Mouse (Mus musculus): ENCODE measurements around the gene Tmem198. TPM values are rescaled to one million over a fixed set of nuclear protein-coding genes. Genes with fewer than 3 reads are reported as not detected.

Gene Tmem198
- polyA plus RNA-seq, 1 experiment: 3.6 TPM

DNA sequence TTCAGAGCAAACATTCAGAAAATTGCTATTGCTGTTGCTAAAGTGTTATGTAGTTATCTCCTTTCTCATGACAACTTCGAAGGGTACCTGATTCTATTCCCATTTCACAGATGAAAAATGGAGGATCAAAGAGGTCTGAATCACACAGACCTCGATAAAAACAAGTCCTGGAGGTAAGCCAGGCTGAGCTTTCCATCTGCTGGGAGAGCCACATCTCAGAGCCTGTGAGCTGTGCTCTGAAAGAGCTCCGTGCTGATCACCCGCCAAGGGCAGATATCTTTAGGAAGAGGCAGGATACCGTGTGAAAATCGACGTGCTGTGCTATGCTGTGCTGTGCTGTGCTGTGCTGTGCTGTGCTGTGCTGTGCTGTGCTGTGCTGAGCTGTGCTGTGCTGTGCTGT is 19.0 kb upstream of the Tmem198 start:
- no peak overlapping the region for H3K4me3 ChIP-seq (ENCODE audit: low read depth, low read length)
- peaks cover 5% of the 10 kb centered on the region for H3K4me1 ChIP-seq (ENCODE audit: control insufficient read depth, insufficient read depth, insufficient read length, low read length)
- no peak for TF ChIP-seq CTCF (IDR thresholded peaks at IDR 0.05; ENCODE audit: extremely low read depth, insufficient read length, insufficient replicate concordance, low read depth, low read length)
- no peak for TF ChIP-seq POLR2A (IDR thresholded peaks at IDR 0.05; ENCODE audit: low read depth, low read length)
- 44% methylated on average over 7 of the region's 7 CpGs for WGBS
- no peak overlapping the region for H3K27ac ChIP-seq (ENCODE audit: insufficient read depth, low read depth, low read length)
- H3K36me3 ChIP-seq (ENCODE audit: control insufficient read depth, insufficient read depth, low read length): no peaks in the 10 kb centered on the region
- peaks cover 29% of the 10 kb centered on the region for H3K27me3 ChIP-seq (ENCODE audit: control insufficient read depth, insufficient read depth, low read length)

DNA sequence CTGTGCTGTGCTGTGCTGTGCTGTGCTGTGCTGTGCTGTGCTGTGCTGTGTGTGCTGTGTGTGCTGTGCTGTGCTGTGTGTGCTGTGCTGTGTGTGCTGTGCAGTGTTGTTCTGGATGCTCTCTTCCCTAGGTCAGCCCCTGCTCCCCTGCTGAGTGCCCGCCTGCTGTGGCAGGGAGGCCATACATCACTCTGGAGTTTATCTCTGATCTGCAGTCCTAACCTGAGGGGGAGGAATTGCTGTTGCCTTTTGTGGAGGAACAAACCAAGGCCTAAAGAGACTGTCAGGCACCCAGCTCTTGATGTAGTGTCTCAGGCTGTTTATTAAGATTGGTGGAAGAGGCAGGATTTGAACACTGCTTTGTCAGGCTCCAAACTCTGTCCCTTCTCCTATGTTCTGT is 16.7 kb upstream of the Tmem198 start:
- WGBS: 53% methylated on average over 1 of the region's 1 CpGs

DNA sequence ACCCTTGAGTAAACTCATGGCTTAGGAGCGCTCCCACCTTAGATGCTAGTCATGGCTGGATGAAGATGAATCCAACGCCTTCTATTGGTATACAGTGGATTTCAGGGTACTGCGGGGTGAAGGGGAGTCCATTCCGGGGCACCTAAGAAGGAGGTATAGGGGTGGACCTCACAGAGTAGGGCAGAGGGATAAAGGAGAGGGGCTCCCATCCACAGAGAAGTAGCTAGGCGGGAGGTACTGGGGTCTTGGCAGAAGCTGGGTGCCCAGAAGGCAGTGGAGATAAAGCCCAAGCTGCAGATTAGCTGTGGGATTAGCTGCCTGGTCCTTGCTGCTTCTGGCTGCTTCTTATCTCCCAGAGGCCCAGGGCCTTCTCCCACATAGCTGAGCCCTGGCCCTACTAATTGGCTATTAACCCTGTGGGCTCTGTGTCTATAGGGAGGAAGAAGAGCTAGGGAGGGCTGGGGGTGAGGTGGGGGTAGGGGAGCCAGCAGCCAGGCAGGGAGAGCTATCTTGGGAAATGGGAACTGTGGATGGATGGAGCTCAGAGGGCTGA is 15.6 kb upstream of the Tmem198 start:
- WGBS: 80% methylated on average over 5 of the region's 5 CpGs
- TF ChIP-seq POLR2A (IDR thresholded peaks at IDR 0.05; ENCODE audit: low read depth, low read length) (no peak), CTCF (IDR thresholded peaks at IDR 0.05; ENCODE audit: extremely low read depth, insufficient read length, insufficient replicate concordance, low read depth, low read length) (no peak)
- Histone ChIP-seq H3K36me3 (ENCODE audit: control insufficient read depth, insufficient read depth, low read length) (no peaks in the 10 kb centered on the region), H3K4me1 (ENCODE audit: control insufficient read depth, insufficient read depth, insufficient read length, low read length) (no peaks in the 10 kb centered on the region; the same call in 1 of the 2 replicates), H3K27ac (ENCODE audit: insufficient read depth, low read depth, low read length) (no peak overlapping the region), H3K27me3 (ENCODE audit: control insufficient read depth, insufficient read depth, low read length) (peaks cover 11% of the 10 kb centered on the region; the same call in 1 of the 2 replicates), H3K4me3 (ENCODE audit: low read depth, low read length) (no peak overlapping the region)

More for the DNA sequence above, 16.7 kb upstream of the Tmem198 start:
- TF ChIP-seq CTCF (IDR thresholded peaks at IDR 0.05; ENCODE audit: extremely low read depth, insufficient read length, insufficient replicate concordance, low read depth, low read length): no peak
- TF ChIP-seq POLR2A (IDR thresholded peaks at IDR 0.05; ENCODE audit: low read depth, low read length): no peak
- Histone ChIP-seq H3K27ac (ENCODE audit: insufficient read depth, low read depth, low read length) (no peak overlapping the region), H3K36me3 (ENCODE audit: control insufficient read depth, insufficient read depth, low read length) (no peaks in the 10 kb centered on the region), H3K27me3 (ENCODE audit: control insufficient read depth, insufficient read depth, low read length) (peaks cover 20% of the 10 kb centered on the region), H3K4me3 (ENCODE audit: low read depth, low read length) (no peak overlapping the region), H3K4me1 (ENCODE audit: control insufficient read depth, insufficient read depth, insufficient read length, low read length) (peaks cover 5% of the 10 kb centered on the region)

DNA sequence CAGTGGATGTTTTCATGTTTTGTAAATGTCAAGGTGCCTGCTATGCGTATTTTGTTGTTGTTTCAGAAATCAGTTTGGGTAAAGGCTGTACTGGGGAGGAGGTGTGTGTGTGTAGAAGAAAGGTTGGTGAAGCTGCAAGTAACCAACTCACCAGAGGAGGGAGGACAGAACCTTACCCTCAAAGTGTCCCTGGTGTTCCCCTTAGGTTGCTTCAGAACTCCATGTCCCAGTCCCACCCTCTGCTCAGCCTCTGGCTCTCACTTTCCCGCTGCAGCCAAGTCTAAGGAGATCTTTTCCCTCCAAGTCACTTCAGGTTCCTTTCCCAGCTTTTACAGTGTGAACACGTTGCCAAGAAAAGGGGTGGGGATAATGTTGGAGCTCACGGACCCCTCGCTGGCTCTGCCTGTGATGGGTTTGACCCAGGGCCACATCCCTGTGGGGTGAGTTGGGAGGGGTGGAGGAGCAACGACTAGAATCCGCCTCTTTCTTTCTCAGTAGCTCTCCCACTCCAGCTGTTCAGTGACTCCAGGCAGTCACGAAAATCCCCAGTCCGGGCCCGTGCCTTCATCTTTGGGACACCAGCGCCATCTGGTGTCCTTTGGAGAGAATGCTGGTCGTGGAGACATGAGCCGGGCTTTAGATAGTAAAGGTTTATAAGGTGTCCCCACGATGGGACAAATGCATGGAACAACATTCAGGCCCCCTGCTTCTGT is 12.0 kb upstream of the Tmem198 start:
- Histone ChIP-seq H3K4me3 (ENCODE audit: low read depth, low read length) (no peak overlapping the region), H3K27ac (ENCODE audit: insufficient read depth, low read depth, low read length) (no peak overlapping the region), H3K36me3 (ENCODE audit: control insufficient read depth, insufficient read depth, low read length) (no peaks in the 10 kb centered on the region), H3K4me1 (ENCODE audit: control insufficient read depth, insufficient read depth, insufficient read length, low read length) (no peaks in the 10 kb centered on the region), H3K27me3 (ENCODE audit: control insufficient read depth, insufficient read depth, low read length) (no peaks in the 10 kb centered on the region; the same call in 1 of the 2 replicates)
- 10% methylated on average over 14 of the region's 14 CpGs for WGBS
- TF ChIP-seq POLR2A (IDR thresholded peaks at IDR 0.05; ENCODE audit: low read depth, low read length) (no peak), CTCF (IDR thresholded peaks at IDR 0.05; ENCODE audit: extremely low read depth, insufficient read length, insufficient replicate concordance, low read depth, low read length) (peak; percentile 95)

DNA sequence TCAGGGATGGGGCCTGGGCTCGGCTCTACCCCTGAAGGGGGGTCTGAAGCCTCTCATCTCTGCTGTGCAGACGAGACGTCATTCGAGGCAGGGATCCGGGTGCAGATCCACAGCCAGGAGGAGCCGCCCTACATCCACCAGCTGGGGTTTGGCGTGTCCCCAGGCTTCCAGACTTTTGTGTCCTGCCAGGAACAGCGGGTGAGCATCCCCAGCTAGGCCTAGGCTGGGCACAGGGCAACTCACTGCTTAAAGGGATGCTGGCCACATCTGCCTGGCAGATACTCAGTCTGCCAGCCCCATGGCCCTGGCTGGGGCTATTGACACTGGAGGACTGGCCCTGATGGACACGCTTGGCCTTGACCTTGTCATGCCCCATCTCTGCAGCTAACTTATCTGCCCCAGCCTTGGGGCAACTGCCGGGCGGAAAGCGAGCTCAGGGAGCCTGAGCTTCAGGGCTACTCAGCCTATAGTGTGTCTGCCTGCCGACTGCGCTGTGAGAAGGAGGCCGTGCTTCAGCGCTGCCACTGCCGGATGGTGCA is 10.0 kb upstream of the Tmem198 start:
- no peak for TF ChIP-seq CTCF (IDR thresholded peaks at IDR 0.05; ENCODE audit: extremely low read depth, insufficient read length, insufficient replicate concordance, low read depth, low read length)
- no peak for TF ChIP-seq POLR2A (IDR thresholded peaks at IDR 0.05; ENCODE audit: low read depth, low read length)
- Histone ChIP-seq H3K27ac (ENCODE audit: insufficient read depth, low read depth, low read length) (no peak overlapping the region), H3K4me3 (ENCODE audit: low read depth, low read length) (no peak overlapping the region), H3K36me3 (ENCODE audit: control insufficient read depth, insufficient read depth, low read length) (peaks cover 3% of the 10 kb centered on the region; the same call in 1 of the 2 replicates), H3K27me3 (ENCODE audit: control insufficient read depth, insufficient read depth, low read length) (no peaks in the 10 kb centered on the region), H3K4me1 (ENCODE audit: control insufficient read depth, insufficient read depth, insufficient read length, low read length) (no peaks in the 10 kb centered on the region)
- 70% methylated on average over 17 of the region's 17 CpGs for WGBS

DNA sequence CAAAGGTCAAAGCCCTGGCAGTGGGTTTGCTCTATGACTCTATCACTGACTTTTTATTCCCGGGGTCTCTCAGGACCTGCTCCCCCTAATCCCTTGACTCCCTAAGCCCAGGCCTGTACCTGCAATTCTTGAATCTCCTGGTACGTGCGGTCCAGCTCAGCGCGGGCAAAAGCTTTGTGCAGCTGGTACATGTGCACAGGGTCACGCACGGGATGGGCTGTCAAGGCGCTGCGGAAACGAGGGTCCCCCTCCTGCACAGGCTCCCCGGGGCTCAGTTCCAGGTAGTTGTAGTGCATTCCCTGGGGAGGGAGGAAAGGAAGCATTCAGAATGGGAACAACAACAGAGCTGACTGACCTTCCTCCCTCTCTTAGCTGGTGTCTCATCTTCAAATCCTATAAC is 2.9 kb upstream of the Tmem198 start:
- Histone ChIP-seq H3K27me3 (ENCODE audit: control insufficient read depth, insufficient read depth, low read length) (no peaks in the 10 kb centered on the region; the same call in 1 of the 2 replicates), H3K27ac (ENCODE audit: insufficient read depth, low read depth, low read length) (no peak overlapping the region), H3K4me3 (ENCODE audit: low read depth, low read length) (no peak overlapping the region), H3K4me1 (ENCODE audit: control insufficient read depth, insufficient read depth, insufficient read length, low read length) (peaks cover 13% of the 10 kb centered on the region), H3K36me3 (ENCODE audit: control insufficient read depth, insufficient read depth, low read length) (peaks cover 13% of the 10 kb centered on the region; the same call in 1 of the 2 replicates)
- TF ChIP-seq CTCF (IDR thresholded peaks at IDR 0.05; ENCODE audit: extremely low read depth, insufficient read length, insufficient replicate concordance, low read depth, low read length) (no peak), POLR2A (IDR thresholded peaks at IDR 0.05; ENCODE audit: low read depth, low read length) (no peak)
- 95% methylated on average over 11 of the region's 11 CpGs for WGBS
